Mouse (Mus musculus) neural tube, embryonic 12.5 days (tissue): ENCODE data around the gene Nup188. TPM values are rescaled to one million over a fixed set of nuclear protein-coding genes. Genes with fewer than 3 reads are reported as not detected.

ENCODE experiments used
- ATAC-seq: fragments of 200-750 bp; cut with Nextera tagmentation; 2 replicates; pipeline ENCODE4 v1.8.0; 2017; ENCODE audit warnings: low read depth, mild to moderate bottlenecking, moderate TSS enrichment, moderate library complexity; ENCODE audit not compliant: low FRiP score
- H3K27ac ChIP-seq: fragments of 300-500 bp; sonication (generic); 2 replicates; pipeline ENCODE4 v1.5.1; 2016
- H3K27me3 ChIP-seq: fragments of 300-500 bp; sonication (generic); replicated peaks from 2 replicates; pipeline ENCODE4 v1.6.1; 2016; ENCODE audit warnings: mild to moderate bottlenecking
- H3K36me3 ChIP-seq: fragments of 300-500 bp; sonication (generic); 2 replicates; pipeline ENCODE4 v1.6.1; 2016; ENCODE audit warnings: mild to moderate bottlenecking
- H3K4me1 ChIP-seq: fragments of 300-500 bp; sonication (generic); 2 replicates; pipeline ENCODE4 v1.6.1; 2016
- H3K4me2 ChIP-seq: fragments of 300-500 bp; sonication (generic); replicated peaks from 2 replicates; pipeline ENCODE4 v1.6.1; 2016; ENCODE audit warnings: mild to moderate bottlenecking
- H3K4me3 ChIP-seq: fragments of 300-500 bp; sonication (generic); 2 replicates; pipeline ENCODE4 v1.5.1; 2016
- H3K9ac ChIP-seq: fragments of 300-500 bp; sonication (generic); 2 replicates; pipeline ENCODE4 v1.6.1; 2016; ENCODE audit warnings: mild to moderate bottlenecking
- H3K9me3 ChIP-seq: fragments of 300-500 bp; sonication (generic); 2 replicates; pipeline ENCODE4 v1.6.1; 2016; ENCODE audit warnings: mild to moderate bottlenecking
- WGBS: fragments of 180-500 bp; shearing (Covaris S2); methylation state at CpG from one replicate; pipeline ENCODE4 v1.1.7; 2016; 5-methylcytosine and 5-hydroxymethylcytosine counted together
- microRNA-seq: library from miRNA; unstranded; fragments of <30 nt; microRNA quantifications from one replicate; pipeline ENCODE4, GENCODE M21; 2017
- polyA plus RNA-seq: library from polyadenylated mRNA; unstranded; fragments of >200 nt; fragmentation: Nextera tagmentation; extraction: Ambion mirVana; gene quantifications from 2 replicates; pipeline ENCODE4 v1.2.1, GENCODE M21; 2016

Nup188 gene
- polyA plus RNA-seq, 1 experiment from 2014 or later, result 34.4 TPM

DNA sequence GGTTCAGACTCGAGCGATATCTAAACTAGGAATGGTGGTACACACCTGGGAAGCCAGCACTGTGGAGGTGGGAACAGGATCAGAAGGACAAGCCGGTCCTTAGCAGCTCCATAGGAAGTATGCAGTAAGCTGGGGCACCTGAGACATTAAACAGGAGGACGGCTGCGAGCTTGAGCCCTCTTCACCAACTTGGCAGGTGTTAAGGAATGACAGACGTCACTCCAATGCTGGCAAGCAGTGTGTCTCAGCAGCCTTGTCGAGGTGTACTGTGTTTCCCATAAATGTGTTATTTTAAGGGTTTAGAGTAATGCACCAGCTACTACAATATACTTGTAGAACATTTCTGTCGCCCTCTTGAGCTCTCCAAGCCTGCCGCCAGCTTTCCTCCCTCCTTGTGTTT, 100.7 kb downstream of the Nup188 start:
- no peaks in the 10 kb centered on the region for H3K4me1 ChIP-seq
- H3K9me3 ChIP-seq, result no peaks in the 10 kb centered on the region
- H3K4me3 ChIP-seq, result no peak overlapping the region
- 91% methylated on average over 9 of the region's 9 CpGs for WGBS
- H3K27me3 ChIP-seq, result no peaks in the 10 kb centered on the region
- ATAC-seq, result no peak
- H3K4me2 ChIP-seq, result no peak overlapping the region
- H3K9ac ChIP-seq, result no peak overlapping the region
- H3K36me3 ChIP-seq, result peaks cover 37% of the 10 kb centered on the region
- H3K27ac ChIP-seq, result no peak overlapping the region

- Histone ChIP-seq H3K27ac (no peak overlapping the region), H3K9ac (no peak overlapping the region), H3K4me2 (no peak overlapping the region), H3K4me1 (peaks cover 13% of the 10 kb centered on the region), H3K9me3 (no peaks in the 10 kb centered on the region), H3K4me3 (no peak overlapping the region), H3K27me3 (no peaks in the 10 kb centered on the region), H3K36me3 (peaks cover 18% of the 10 kb centered on the region)
- 90% methylated on average over 2 of the region's 2 CpGs for WGBS
- no peak for ATAC-seq
These were observed 102.8 kb downstream of the Nup188 start for GRCm38 (mm10) chr2:30389000-30389399.

DNA sequence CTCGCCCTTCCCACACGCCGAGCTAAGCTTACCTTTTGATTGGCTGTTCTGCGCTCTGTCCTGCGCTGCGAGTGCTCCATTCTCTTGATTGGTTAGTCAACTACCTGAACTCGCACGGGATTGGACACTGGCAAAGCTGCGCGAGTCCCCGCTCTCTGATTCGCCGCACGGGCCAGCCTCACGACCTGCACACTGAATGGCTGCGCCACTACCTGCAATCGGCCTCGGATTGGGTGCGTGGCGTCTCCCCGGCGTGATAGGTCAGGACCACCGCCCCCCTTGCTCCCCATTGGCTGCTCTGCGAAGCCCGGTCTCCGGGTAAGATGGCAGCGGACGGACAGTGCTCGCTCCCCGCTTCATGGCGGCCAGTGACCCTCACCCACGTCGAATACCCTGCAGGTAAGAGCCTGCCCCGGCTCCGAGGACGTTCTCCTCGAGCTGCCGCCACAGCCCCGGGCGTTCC, 105.9 kb downstream of the Nup188 start, which contains the start of gene Dolpp1:
Gene Dolpp1, plus strand, starts transcription at position 141 of the 463 bp plus-strand sequence.
- no peaks in the 10 kb centered on the region for H3K27me3 ChIP-seq
- under 1% methylated on average over 40 of the region's 40 CpGs for WGBS
- H3K4me1 ChIP-seq, result peaks cover 16% of the 10 kb centered on the region
- ATAC-seq, result peak; percentile 99
- peak within 1 kb of the TSS; percentile 86 for H3K27ac ChIP-seq
- peak within 1 kb of the TSS; percentile 99 for H3K4me2 ChIP-seq
- H3K36me3 ChIP-seq, result peaks cover 24% of the 10 kb centered on the region
- no peaks in the 10 kb centered on the region for H3K9me3 ChIP-seq
- peak within 1 kb of the TSS; percentile 84 for H3K4me3 ChIP-seq
- H3K9ac ChIP-seq, result peak within 1 kb of the TSS; percentile 80

DNA sequence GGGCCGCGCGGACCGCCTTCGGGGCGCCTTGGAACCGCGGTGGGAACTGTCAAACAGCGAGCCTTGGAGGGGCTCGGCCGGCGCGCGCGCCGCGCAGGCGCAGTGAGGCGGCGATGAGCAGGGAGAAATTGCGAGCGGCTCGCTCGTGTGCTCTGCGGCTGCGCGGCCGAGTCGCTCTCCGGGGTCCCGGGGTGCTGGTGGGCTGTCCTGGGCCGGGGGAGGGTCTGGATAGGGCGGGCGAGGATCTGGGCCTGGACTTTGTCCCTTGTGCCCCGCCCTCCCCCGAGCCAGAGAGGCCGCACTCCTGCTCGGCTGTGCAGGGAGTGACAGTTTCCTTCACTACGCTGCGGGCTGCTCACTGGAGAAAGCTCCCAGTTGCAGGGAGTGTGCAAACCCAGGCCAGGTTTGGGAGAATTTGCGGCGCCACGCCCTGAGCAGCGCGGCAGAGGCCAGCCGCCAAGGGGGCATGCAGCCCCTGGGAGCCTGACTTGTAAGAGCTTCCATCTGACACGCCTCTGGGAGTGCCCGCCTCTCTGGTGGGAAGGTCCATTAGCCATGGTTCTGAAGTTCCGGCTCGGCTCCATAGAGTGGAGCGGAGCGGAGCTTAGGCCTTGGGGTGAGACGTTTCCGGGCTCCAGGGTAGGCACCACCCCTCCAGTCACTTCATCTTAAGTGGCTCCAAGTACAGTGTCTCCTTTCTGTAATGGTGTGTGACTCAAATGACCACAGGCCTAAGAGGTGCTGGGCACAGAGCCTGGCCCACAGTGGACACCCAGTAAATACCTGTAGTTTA, 106.6 kb downstream of the Nup188 start:
- Histone ChIP-seq H3K27me3 (no peaks in the 10 kb centered on the region), H3K27ac (peak overlapping the region; percentile 86), H3K4me2 (peak overlapping the region; percentile 99), H3K9me3 (no peaks in the 10 kb centered on the region), H3K4me1 (peaks cover 18% of the 10 kb centered on the region), H3K9ac (peak overlapping the region; percentile 80), H3K4me3 (peak overlapping the region; percentile 84), H3K36me3 (peaks cover 30% of the 10 kb centered on the region)
- WGBS, result under 1% methylated on average over 54 of the region's 54 CpGs
- peak; percentile 83 for ATAC-seq

DNA sequence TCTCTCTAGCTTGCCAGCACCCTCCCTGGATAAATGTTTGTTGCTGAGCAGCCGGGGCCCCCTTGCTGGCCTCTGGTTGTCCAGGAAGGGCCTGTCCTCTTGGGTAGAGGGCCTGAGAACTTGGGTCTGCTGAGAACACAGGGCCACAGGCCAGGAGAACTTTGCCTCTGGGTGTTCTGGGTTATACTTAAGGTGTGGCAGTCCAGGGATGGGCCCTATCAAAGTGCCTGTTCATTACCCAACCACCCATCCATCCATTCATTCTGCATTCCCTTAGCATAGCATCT, 107.1 kb downstream of the Nup188 start:
- H3K9ac ChIP-seq, result peak overlapping the region; percentile 80
- ATAC-seq, result no peak
- peaks cover 24% of the 10 kb centered on the region for H3K4me1 ChIP-seq
- H3K36me3 ChIP-seq, result peaks cover 34% of the 10 kb centered on the region
- whole genome bisulfite sequencing, result 81% methylated on average over 1 of the region's 1 CpGs
- no peak overlapping the region for H3K27ac ChIP-seq
- no peaks in the 10 kb centered on the region for H3K27me3 ChIP-seq
- peak overlapping the region; percentile 84 for H3K4me3 ChIP-seq
- no peaks in the 10 kb centered on the region for H3K9me3 ChIP-seq
- H3K4me2 ChIP-seq, result peak overlapping the region; percentile 99

Small RNA genes lying within 50 kb of the gene (microRNA-seq; reads per million reads assigned to microRNA genes)
- not detected for gene Gm47292

Other genes starting within 250 kb of the Nup188 start
- 37.4 and 41.4 TPM in 2 replicates for gene Wdr34, start 237.5 kb upstream of the Nup188 start, polyA plus RNA-seq
- 572 and 583 TPM in 2 replicates for gene Set, start 229.0 kb upstream of the Nup188 start, polyA plus RNA-seq
- gene Pkn3, start 208.7 kb upstream of the Nup188 start, polyA plus RNA-seq, result 6.4 and 6.9 TPM in 2 replicates
- gene Zdhhc12, start 192.7 kb upstream of the Nup188 start, polyA plus RNA-seq, result 25.3 and 27.9 TPM in 2 replicates
- 10.6 and 11.1 TPM in 2 replicates for gene Zer1, start 161.8 kb upstream of the Nup188 start, polyA plus RNA-seq
- gene Tbc1d13, start 152.7 kb upstream of the Nup188 start, polyA plus RNA-seq, result 8.2 and 11.3 TPM in 2 replicates
- 17.1 and 17.7 TPM in 2 replicates for gene Endog, start 114.9 kb upstream of the Nup188 start, polyA plus RNA-seq
- 59.4 and 61.0 TPM in 2 replicates for gene Spout1, start 107.9 kb upstream of the Nup188 start, polyA plus RNA-seq
- 12.5 and 12.7 TPM in 2 replicates for gene Kyat1, start 80.5 kb upstream of the Nup188 start, polyA plus RNA-seq
- 30.6 and 43.0 TPM in 2 replicates for gene Lrrc8a, start 48.7 kb upstream of the Nup188 start, polyA plus RNA-seq
- gene Gm28035, start 45.8 kb upstream of the Nup188 start, polyA plus RNA-seq, result 0.17 and 0.34 TPM in 2 replicates
- gene Phyhd1, start 20.2 kb upstream of the Nup188 start, polyA plus RNA-seq, result 3.8 and 4.2 TPM in 2 replicates
- not detected in 2 replicates for gene Gm28038, start 5.4 kb upstream of the Nup188 start, polyA plus RNA-seq
- gene Dolk, start 63 bp upstream of the Nup188 start, polyA plus RNA-seq, result 27.5 and 28.8 TPM in 2 replicates
- 105 and 118 TPM in 2 replicates for gene Sh3glb2, start 72.9 kb downstream of the Nup188 start, polyA plus RNA-seq
- gene Miga2, start 77.8 kb downstream of the Nup188 start, polyA plus RNA-seq, result 28.5 and 31.8 TPM in 2 replicates
- gene Dolpp1, start 105.9 kb downstream of the Nup188 start, polyA plus RNA-seq, result 51.9 and 52.3 TPM in 2 replicates
- gene Crat, start 129.4 kb downstream of the Nup188 start, polyA plus RNA-seq, result 26.0 and 27.7 TPM in 2 replicates
- gene Ptpa, start 129.6 kb downstream of the Nup188 start, polyA plus RNA-seq, result 129 and 135 TPM in 2 replicates
- 5.7 and 5.8 TPM in 2 replicates for gene Ier5l, start 187.8 kb downstream of the Nup188 start, polyA plus RNA-seq